Mouse (Mus musculus): Measurements from ENCODE around the gene Fbxo6. TPM values are rescaled to one million over a fixed set of nuclear protein-coding genes. Genes with fewer than 3 reads are reported as not detected.
A peak's percentile ranks its signal among the peaks of the same experiment; 100 is the strongest.

Fbxo6 gene
- polyA plus RNA-seq, 1 experiment: not detected

DNA sequence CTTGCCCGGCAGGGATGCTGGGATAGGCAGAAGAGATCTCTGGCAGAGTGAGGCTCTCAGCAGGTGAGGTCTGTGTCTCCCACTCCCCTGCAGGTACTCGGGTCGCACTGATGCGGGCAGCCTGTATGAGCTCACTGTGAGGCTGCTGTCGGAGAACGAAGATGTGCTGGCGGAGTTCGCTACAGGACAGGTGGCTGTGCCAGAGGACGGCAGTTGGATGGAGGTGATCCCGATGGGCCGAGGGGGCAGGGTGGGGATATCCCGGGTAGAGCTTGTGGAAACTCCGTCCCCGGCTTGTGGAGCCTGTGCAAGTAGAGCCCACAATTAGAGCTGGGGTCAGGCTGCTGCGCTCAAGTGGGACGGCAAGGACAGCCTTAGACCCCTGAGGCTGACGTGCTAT is 13.6 kb upstream of the Fbxo6 start:
- Histone ChIP-seq H3K27ac (ENCODE audit: insufficient read depth, low read depth, low read length) (no peak overlapping the region), H3K4me1 (ENCODE audit: control insufficient read depth, insufficient read depth, low read length) (peaks cover 38% of the 10 kb centered on the region), H3K4me3 (ENCODE audit: insufficient read depth, low read depth, low read length) (no peak overlapping the region)
- TF ChIP-seq POLR2A (IDR thresholded peaks at IDR 0.05; ENCODE audit: insufficient read depth, low read depth, low read length) (no peak), CTCF (IDR thresholded peaks at IDR 0.05; ENCODE audit: insufficient read depth, low read depth, low read length) (no peak)
- WGBS: 31% methylated on average over 17 of the region's 17 CpGs

GRCm38 (mm10) chr4:148164461-148164860 is 12.5 kb upstream of the Fbxo6 start:
- TF ChIP-seq CTCF (IDR thresholded peaks at IDR 0.05; ENCODE audit: insufficient read depth, low read depth, low read length): no peak
- no peak for TF ChIP-seq POLR2A (IDR thresholded peaks at IDR 0.05; ENCODE audit: insufficient read depth, low read depth, low read length)
- Histone ChIP-seq H3K4me3 (ENCODE audit: insufficient read depth, low read depth, low read length) (peak overlapping the region; percentile 39), H3K27ac (ENCODE audit: insufficient read depth, low read depth, low read length) (no peak overlapping the region), H3K4me1 (ENCODE audit: control insufficient read depth, insufficient read depth, low read length) (peaks cover 39% of the 10 kb centered on the region)
- 12% methylated on average over 16 of the region's 16 CpGs for WGBS

DNA sequence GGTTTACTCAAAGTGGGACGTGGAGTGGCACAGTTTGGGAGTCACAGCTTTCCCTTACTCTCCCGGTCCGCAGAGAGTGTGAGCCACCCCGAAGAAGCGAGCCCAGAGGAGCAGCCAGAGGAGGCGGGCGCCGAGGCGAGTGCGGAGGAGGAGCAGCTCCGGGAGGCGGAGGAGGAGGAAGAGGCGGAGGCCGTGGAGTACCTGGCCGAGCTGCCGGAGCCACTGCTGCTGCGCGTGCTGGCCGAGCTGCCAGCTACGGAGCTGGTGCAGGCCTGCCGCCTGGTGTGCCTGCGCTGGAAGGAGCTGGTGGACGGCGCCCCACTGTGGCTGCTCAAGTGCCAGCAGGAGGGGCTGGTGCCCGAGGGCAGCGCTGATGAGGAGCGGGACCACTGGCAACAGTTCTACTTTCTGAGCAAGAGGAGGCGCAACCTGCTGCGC is 12.1 kb upstream of the Fbxo6 start:
- peak; percentile 67; the same call in 1 of the 2 replicates for TF ChIP-seq CTCF (IDR thresholded peaks at IDR 0.05; ENCODE audit: insufficient read depth, low read depth, low read length)
- no peak for TF ChIP-seq POLR2A (IDR thresholded peaks at IDR 0.05; ENCODE audit: insufficient read depth, low read depth, low read length)
- WGBS: under 1% methylated on average over 28 of the region's 29 CpGs
- Histone ChIP-seq H3K27ac (ENCODE audit: insufficient read depth, low read depth, low read length) (no peak overlapping the region), H3K4me1 (ENCODE audit: control insufficient read depth, insufficient read depth, low read length) (peaks cover 39% of the 10 kb centered on the region), H3K4me3 (ENCODE audit: insufficient read depth, low read depth, low read length) (peak overlapping the region; percentile 39)

GRCm38 (mm10) chr4:148160436-148161390 is 8.8 kb upstream of the Fbxo6 start, which contains the start of the genes Fbxo44 and Fbxo2:
Fbxo44 (minus strand) TSS chr4:148160482.
Fbxo2 (plus strand) TSS chr4:148160621.
- 4% methylated on average over 43 of the region's 43 CpGs for WGBS
- TF ChIP-seq POLR2A (IDR thresholded peaks at IDR 0.05; ENCODE audit: insufficient read depth, low read depth, low read length) (no peak), CTCF (IDR thresholded peaks at IDR 0.05; ENCODE audit: insufficient read depth, low read depth, low read length) (no peak)
- H3K4me3 ChIP-seq (ENCODE audit: insufficient read depth, low read depth, low read length): peak within 1 kb of the TSS; percentile 95
- H3K4me1 ChIP-seq (ENCODE audit: control insufficient read depth, insufficient read depth, low read length): peaks cover 41% of the 10 kb centered on the region
- peak within 1 kb of the TSS; percentile 85 for H3K27ac ChIP-seq (ENCODE audit: insufficient read depth, low read depth, low read length)

DNA sequence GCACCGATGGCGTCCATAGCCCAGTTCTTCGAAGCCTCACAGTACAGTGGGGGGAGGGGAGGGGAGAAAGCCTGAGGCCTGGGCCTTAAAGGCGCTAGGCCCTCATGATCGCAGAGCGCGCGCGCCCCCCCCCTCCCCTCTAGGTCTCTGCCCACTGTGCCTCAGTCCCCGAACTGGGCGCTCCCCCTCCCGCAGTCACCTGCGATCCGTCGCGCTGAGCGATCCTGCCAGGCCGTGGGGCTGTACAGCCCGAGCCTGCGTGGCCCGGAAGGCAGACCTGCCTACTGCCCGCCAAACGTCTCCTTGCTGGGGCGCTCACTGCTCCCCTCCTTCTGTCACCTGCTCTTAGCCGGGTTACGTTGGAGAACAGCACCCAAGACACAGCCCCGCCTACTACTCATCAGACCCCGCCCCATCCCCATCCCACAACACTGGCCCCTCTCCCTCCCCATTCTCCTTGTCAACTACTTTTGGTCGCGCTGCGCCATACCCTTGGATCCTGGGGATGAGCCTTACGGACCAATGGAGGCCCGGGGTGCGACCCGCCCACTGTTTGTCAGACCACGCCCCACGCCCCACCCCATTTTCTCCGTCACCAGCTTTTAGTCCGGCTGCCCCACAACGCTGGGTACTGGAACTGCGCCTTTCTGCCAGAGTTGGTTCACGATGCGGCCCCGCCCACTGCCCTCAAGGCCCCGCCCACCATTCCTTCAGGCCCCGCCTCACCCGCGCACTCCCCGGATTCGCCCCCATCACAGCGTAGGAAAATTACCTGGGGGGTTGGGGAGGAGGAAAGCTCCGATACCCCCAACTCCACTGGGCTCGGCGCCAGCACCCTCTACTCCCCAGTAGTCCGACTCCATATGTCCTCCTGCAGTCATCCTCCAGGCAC is 7.8 kb upstream of the Fbxo6 start:
- H3K27ac ChIP-seq (ENCODE audit: insufficient read depth, low read depth, low read length): peak overlapping the region; percentile 85
- peaks cover 36% of the 10 kb centered on the region for H3K4me1 ChIP-seq (ENCODE audit: control insufficient read depth, insufficient read depth, low read length)
- under 1% methylated on average over 55 of the region's 55 CpGs for WGBS
- H3K4me3 ChIP-seq (ENCODE audit: insufficient read depth, low read depth, low read length): peak overlapping the region; percentile 95
- TF ChIP-seq CTCF (IDR thresholded peaks at IDR 0.05; ENCODE audit: insufficient read depth, low read depth, low read length) (no peak), POLR2A (IDR thresholded peaks at IDR 0.05; ENCODE audit: insufficient read depth, low read depth, low read length) (peak; percentile 60)

DNA sequence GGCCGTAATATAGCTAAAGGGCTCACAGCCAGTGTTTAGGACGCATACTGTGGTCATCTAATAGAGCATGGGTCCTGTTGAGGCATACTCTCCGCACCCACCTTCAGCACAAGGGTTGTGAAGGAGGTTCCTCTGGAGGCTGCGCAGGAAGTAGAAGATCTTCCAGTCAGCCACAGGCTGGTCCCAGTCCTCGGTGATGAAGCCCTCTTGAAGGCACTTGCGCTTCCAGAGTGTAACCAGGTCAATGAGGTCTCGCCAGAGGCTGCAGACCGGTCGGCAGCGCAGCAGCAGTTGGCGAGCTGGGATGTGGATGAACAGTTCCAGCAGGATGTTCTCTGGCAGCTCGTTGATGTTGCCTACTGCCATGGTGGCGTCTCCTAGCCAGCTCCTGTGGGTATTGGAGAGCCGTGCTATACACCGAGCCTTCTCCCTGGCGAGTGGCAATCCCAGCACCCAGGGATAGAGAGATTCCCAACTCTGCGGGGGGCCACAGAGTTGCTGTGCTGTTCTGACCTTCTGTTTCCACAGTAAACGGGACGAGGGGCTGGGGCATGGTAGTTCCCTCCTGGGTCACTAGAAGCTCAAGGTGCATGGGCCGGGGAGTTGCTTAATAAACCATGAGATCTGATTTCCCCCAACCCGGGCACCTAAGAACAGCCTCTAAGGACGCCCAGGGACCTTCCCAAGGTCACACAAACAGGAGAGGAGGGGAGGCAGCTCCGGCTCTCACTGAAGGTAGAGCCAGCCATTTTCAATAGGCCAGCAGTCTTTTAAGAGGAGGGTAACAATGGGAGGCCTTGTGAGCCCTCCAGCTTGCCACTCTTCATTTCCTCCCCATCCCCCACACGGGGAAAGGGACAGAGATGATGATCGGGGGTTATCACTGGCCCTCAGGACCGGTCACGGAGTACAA is 6.8 kb upstream of the Fbxo6 start:
- TF ChIP-seq POLR2A (IDR thresholded peaks at IDR 0.05; ENCODE audit: insufficient read depth, low read depth, low read length): no peak
- no peak for TF ChIP-seq CTCF (IDR thresholded peaks at IDR 0.05; ENCODE audit: insufficient read depth, low read depth, low read length)
- Histone ChIP-seq H3K4me3 (ENCODE audit: insufficient read depth, low read depth, low read length) (peak overlapping the region; percentile 95), H3K27ac (ENCODE audit: insufficient read depth, low read depth, low read length) (peak overlapping the region; percentile 85), H3K4me1 (ENCODE audit: control insufficient read depth, insufficient read depth, low read length) (peaks cover 25% of the 10 kb centered on the region)
- WGBS: 18% methylated on average over 27 of the region's 27 CpGs

- no peak for TF ChIP-seq CTCF (IDR thresholded peaks at IDR 0.05; ENCODE audit: insufficient read depth, low read depth, low read length)
- no peak for TF ChIP-seq POLR2A (IDR thresholded peaks at IDR 0.05; ENCODE audit: insufficient read depth, low read depth, low read length)
- WGBS: 13% methylated on average over 3 of the region's 3 CpGs
- H3K4me3 ChIP-seq (ENCODE audit: insufficient read depth, low read depth, low read length): no peak overlapping the region
- H3K27ac ChIP-seq (ENCODE audit: insufficient read depth, low read depth, low read length): no peak overlapping the region
- peaks cover 19% of the 10 kb centered on the region for H3K4me1 ChIP-seq (ENCODE audit: control insufficient read depth, insufficient read depth, low read length)
These were observed 3.0 kb upstream of the Fbxo6 start for GRCm38 (mm10) chr4:148154982-148155381.

DNA sequence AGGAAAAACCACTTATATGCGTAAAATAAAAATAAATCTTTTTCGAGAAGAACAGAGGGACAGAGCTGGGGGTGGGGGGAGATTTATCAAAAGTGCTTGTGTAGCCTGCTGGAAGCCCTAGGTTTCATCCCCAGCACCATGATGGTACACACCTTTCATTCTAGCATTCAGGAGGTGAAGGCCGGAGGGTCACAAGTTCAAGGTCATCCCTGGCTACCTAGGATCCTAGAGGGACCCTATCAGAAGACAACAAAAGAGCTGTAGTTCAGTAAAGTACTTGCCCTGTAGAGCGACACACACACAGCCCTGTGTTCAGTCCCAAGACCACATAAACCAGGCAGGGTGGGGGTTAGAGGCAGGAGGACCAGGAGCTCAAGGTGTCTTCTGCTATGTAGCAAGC is 2.1 kb upstream of the Fbxo6 start:
- no peak overlapping the region for H3K4me3 ChIP-seq (ENCODE audit: insufficient read depth, low read depth, low read length)
- H3K27ac ChIP-seq (ENCODE audit: insufficient read depth, low read depth, low read length): no peak overlapping the region
- TF ChIP-seq CTCF (IDR thresholded peaks at IDR 0.05; ENCODE audit: insufficient read depth, low read depth, low read length): no peak
- TF ChIP-seq POLR2A (IDR thresholded peaks at IDR 0.05; ENCODE audit: insufficient read depth, low read depth, low read length): no peak
- H3K4me1 ChIP-seq (ENCODE audit: control insufficient read depth, insufficient read depth, low read length): peaks cover 24% of the 10 kb centered on the region
- 95% methylated on average over 4 of the region's 4 CpGs for WGBS

Measured in olfactory bulb, adult 2 months (tissue).